ENCODE assay signal across 21 mouse cellular contexts in the genomic region with DNA sequence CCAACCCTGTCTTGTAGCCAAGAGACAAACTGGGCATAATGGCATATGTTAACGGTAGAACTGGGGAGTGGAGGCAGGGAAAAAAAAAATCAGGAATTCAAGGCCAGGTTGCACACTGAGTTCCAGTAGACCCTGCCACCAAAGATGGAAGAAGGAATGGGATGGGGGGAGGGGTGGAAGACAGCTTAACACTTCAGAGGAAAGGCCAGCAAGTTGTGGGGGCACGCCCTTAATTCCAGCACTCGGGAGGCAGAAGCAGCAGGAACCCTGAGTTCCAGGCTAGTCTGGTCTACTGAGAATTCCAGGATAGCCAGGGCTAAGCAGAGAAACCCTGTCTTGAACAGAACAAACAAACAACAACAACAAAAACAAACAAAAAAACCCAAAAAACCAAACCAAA. TPM values are rescaled to one million over a fixed set of nuclear protein-coding genes. Genes with fewer than 3 reads are reported as not detected.
DNase-seq lines count a peak whose midpoint lies in the region; TF ChIP-seq lines count a peak whose summit lies in the region.
"Had no signal": no experiment of that assay in that cellular context is flagged by ENCODE, and none has a peak within 500 bp of the region (broad histone marks: within the 10 kb centered on the region; RNA-seq: fewer than 3 reads in every experiment).

No protein-coding gene starts in this region.

- H3K36me3 ChIP-seq in E14TG2a.4 (ENCODE audit: insufficient read depth, low read length): peaks cover 5% of the 10 kb centered on the region; the same call in 1 of the 2 replicates
- H3K36me3 ChIP-seq: embryonic facial prominence, embryonic 10.5 days; embryonic facial prominence, embryonic 12.5 days; forebrain, embryonic 12.5 days; G1E had no signal

- peak overlapping the region; percentile 50 for H3K4me3 ChIP-seq in E14TG2a.4 (replicated peaks; ENCODE audit: low read length)
- no peak overlapping the region for H3K4me3 ChIP-seq in gastrocnemius, adult 2 months
- H3K4me3 ChIP-seq: embryonic facial prominence, embryonic 10.5 days; embryonic facial prominence, embryonic 12.5 days; forebrain, embryonic 12.5 days had no signal

- H3K27ac ChIP-seq in gastrocnemius, adult 2 months: no peak overlapping the region
- H3K27ac ChIP-seq: embryonic facial prominence, embryonic 10.5 days; embryonic facial prominence, embryonic 12.5 days; forebrain, embryonic 12.5 days had no signal

- DNase-seq in ES-CJ7 (ENCODE audit: low read depth, low spot score): peak; percentile 96
- peak; percentile 94 for DNase-seq in R1 (ENCODE audit: low read depth, low spot score)
- DNase-seq in gastrocnemius, postnatal 10 days: no peak
- DNase-seq in gastrocnemius, adult 2 months: no peak
- DNase-seq in gastrocnemius, postnatal 25 days: no peak
- DNase-seq: adrenal gland, adult 8-10 months; adrenal gland, postnatal 14 days; adrenal gland, postnatal 36 days; B cell, adult 2 months; cerebellum, adult 11-12 months; cerebellum, adult 2 months; cerebellum, adult 9-10 months; cerebellum, postnatal 10 days; cerebellum, postnatal 25 days had no signal

- H3K27me3 ChIP-seq in E14TG2a.4 (ENCODE audit: insufficient read depth, low read length): no peaks in the 10 kb centered on the region
- H3K27me3 ChIP-seq: CH12.LX, Patski had no signal

- H3K9me3 ChIP-seq in E14TG2a.4 (ENCODE audit: low read length): no peaks in the 10 kb centered on the region
- H3K9me3 ChIP-seq: embryonic facial prominence, embryonic 10.5 days; embryonic facial prominence, embryonic 12.5 days; forebrain, embryonic 12.5 days; G1E had no signal

- intact Hi-C loops in gastrocnemius, adult 2 months (cut with DNase I): no loop called here

- H3K4me1 ChIP-seq in E14TG2a.4 (replicated peaks; ENCODE audit: low read depth, low read length): peaks cover 91% of the 10 kb centered on the region
- H3K4me1 ChIP-seq: forebrain, embryonic 12.5 days had no signal

- TF ChIP-seq CTCF in E14TG2a.4 (conservative IDR thresholded peaks at IDR 0.05; ENCODE audit: low read length): no peak
- no peak for TF ChIP-seq CTCF in gastrocnemius, adult 2 months (IDR thresholded peaks at IDR 0.05)

RNA-seq across cellular contexts. Expression of gene A4galt, which starts 7.2 kb away (rescaled TPM):
- total RNA-seq in gastrocnemius, postnatal 10 days (2021): 1 to 10 TPM; 5.3 to 7.0 TPM
- total RNA-seq in gastrocnemius, adult 2 months (2021): 1 to 10 TPM; 2.8 to 4.0 TPM
- 1 to 10 TPM; 3.7 to 4.3 TPM for total RNA-seq in gastrocnemius, postnatal 25 days (2021)

Comparison
In these comparisons a context has a peak if more than half of its experiments do, and no peak if none do; other contexts are left out.
1. DNase-seq: peak in ES-CJ7 (single experiment) and R1 (single experiment); none in gastrocnemius, postnatal 10 days (single experiment), gastrocnemius, adult 2 months (single experiment) and gastrocnemius, postnatal 25 days (single experiment).